Mouse (Mus musculus) small intestine, adult 2 months (tissue): Measurements from ENCODE around the gene Gan.

Source experiments
- CTCF ChIP-seq: fragments of 200-500 bp; IDR thresholded peaks from 2 replicates; pipeline ENCODE4 v1.5.1; 2012; ENCODE audit warnings: low read depth, mild to moderate bottlenecking, control low read depth, inconsistent platforms, low read length, moderate library complexity, mixed read lengths; ENCODE audit not compliant: insufficient replicate concordance, insufficient read length; ENCODE audit errors: extremely low read depth
- POLR2A ChIP-seq: fragments of 200-500 bp; IDR thresholded peaks from 2 replicates; pipeline ENCODE4 v1.6.1; 2012; ENCODE audit warnings: low read depth, mild to moderate bottlenecking, control low read depth, inconsistent platforms, low read length, moderate library complexity

DNA sequence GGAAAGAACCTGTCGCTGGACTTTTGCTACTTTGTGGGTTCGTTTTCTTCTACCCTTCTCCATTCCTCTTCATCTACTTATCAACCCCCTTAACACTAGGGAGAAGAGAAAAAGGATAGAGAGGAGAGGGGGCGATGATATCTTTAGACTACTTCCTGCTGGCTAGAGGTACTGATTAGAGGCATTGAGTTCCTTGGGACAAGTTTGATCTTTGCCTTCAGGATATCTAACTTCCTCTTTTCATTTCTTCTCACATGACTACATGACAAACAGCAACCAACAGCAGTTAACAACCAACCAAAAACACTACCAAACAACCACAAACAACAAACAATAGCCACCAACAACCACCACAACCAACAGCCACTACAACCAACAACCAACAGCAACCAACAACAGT is 24.2 kb upstream of the Gan start:
- TF ChIP-seq CTCF (no peak), POLR2A (no peak)
